Comparison of ENCODE assay signal across 21 mouse cellular contexts in the genomic region with DNA sequence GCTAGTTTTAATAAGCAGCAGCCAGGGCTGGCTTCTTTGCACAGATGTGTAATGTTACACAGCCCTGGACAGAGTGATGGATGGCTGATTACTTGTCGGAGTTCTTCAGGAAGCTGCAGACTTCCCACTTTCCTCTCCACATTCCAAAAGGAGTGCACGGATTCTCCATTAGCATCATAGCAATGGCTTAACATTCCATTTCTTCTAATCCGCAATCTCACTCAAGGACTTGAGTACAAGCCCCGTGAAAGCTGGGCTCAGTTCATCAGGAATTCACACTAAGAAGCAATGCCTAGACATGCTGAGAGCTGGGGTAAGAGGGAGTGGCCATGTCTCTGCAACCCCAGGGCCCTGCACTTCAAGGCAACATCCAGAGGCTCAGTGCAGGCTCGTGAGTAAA.
A peak's percentile ranks its signal among the peaks of the same experiment; 100 is the strongest.
DNase-seq lines count a peak whose midpoint lies in the region; ATAC-seq lines count a peak whose summit lies in the region.
"Had no signal": no experiment of that assay in that cellular context is flagged by ENCODE, and none has a peak within 500 bp of the region (broad histone marks: within the 10 kb centered on the region; RNA-seq: fewer than 3 reads in every experiment).

No protein-coding gene starts in this region.

- 0 out of 2 replicates have a peak overlapping the region, but pooled peaks have one; percentile 7 for H3K4me2 ChIP-seq in heart, embryonic 15.5 days
- H3K4me2 ChIP-seq in midbrain, embryonic 11.5 days = no peak overlapping the region
- no peak overlapping the region for H3K4me2 ChIP-seq in midbrain, embryonic 13.5 days (replicated peaks)
- no peak overlapping the region for H3K4me2 ChIP-seq in forebrain, embryonic 15.5 days (replicated peaks)
- H3K4me2 ChIP-seq: embryonic facial prominence, embryonic 12.5 days; hindbrain, embryonic 12.5 days; neural tube, embryonic 12.5 days had no signal

- no peak overlapping the region for H3K27ac ChIP-seq in heart, embryonic 15.5 days
- no peak overlapping the region for H3K27ac ChIP-seq in midbrain, embryonic 11.5 days (ENCODE audit: low read depth, low read length)
- no peak overlapping the region for H3K27ac ChIP-seq in midbrain, embryonic 13.5 days
- H3K27ac ChIP-seq in forebrain, embryonic 15.5 days (replicated peaks) = no peak overlapping the region
- H3K27ac ChIP-seq: embryonic facial prominence, embryonic 12.5 days; forebrain, embryonic 10.5 days; hindbrain, embryonic 12.5 days; layer of hippocampus, adult 2 months; macrophage; neural tube, embryonic 12.5 days had no signal

- no peaks in the 10 kb centered on the region for H3K9me3 ChIP-seq in heart, embryonic 15.5 days (replicated peaks)
- H3K9me3 ChIP-seq in midbrain, embryonic 11.5 days (ENCODE audit: control insufficient read depth, low read length) = no peaks in the 10 kb centered on the region
- no peaks in the 10 kb centered on the region for H3K9me3 ChIP-seq in midbrain, embryonic 13.5 days
- no peaks in the 10 kb centered on the region for H3K9me3 ChIP-seq in forebrain, embryonic 15.5 days
- H3K9me3 ChIP-seq: embryonic facial prominence, embryonic 12.5 days; forebrain, embryonic 10.5 days; hindbrain, embryonic 12.5 days; neural tube, embryonic 12.5 days had no signal

- H3K36me3 ChIP-seq in heart, embryonic 15.5 days = no peaks in the 10 kb centered on the region
- H3K36me3 ChIP-seq in midbrain, embryonic 11.5 days (ENCODE audit: control insufficient read depth, insufficient read depth, low read length) = no peaks in the 10 kb centered on the region
- H3K36me3 ChIP-seq in midbrain, embryonic 13.5 days = no peaks in the 10 kb centered on the region
- H3K36me3 ChIP-seq in forebrain, embryonic 15.5 days = no peaks in the 10 kb centered on the region
- H3K36me3 ChIP-seq: embryonic facial prominence, embryonic 12.5 days; forebrain, embryonic 10.5 days; hindbrain, embryonic 12.5 days; neural tube, embryonic 12.5 days had no signal

- peaks cover 5% of the 10 kb centered on the region; the same call in 1 of the 2 replicates for H3K4me1 ChIP-seq in heart, embryonic 15.5 days (replicated peaks)
- no peaks in the 10 kb centered on the region; the same call in 1 of the 2 replicates for H3K4me1 ChIP-seq in midbrain, embryonic 11.5 days (ENCODE audit: control insufficient read depth, insufficient read depth, low read length)
- no peaks in the 10 kb centered on the region for H3K4me1 ChIP-seq in midbrain, embryonic 13.5 days (replicated peaks)
- H3K4me1 ChIP-seq in forebrain, embryonic 15.5 days = no peaks in the 10 kb centered on the region
- H3K4me1 ChIP-seq: hindbrain, embryonic 12.5 days; neural tube, embryonic 12.5 days had no signal

- no peak for ATAC-seq in heart, embryonic 15.5 days (replicated peaks; ENCODE audit: insufficient number of reproducible peaks, insufficient read depth, low FRiP score, low read depth)
- no peak for ATAC-seq in midbrain, embryonic 11.5 days (ENCODE audit: low FRiP score)
- no peak for ATAC-seq in midbrain, embryonic 13.5 days
- no peak for ATAC-seq in forebrain, embryonic 15.5 days (replicated peaks)

- H3K9ac ChIP-seq in heart, embryonic 15.5 days = no peak overlapping the region
- H3K9ac ChIP-seq in midbrain, embryonic 11.5 days (ENCODE audit: low read length) = no peak overlapping the region
- H3K9ac ChIP-seq in midbrain, embryonic 13.5 days (replicated peaks) = no peak overlapping the region
- H3K9ac ChIP-seq in forebrain, embryonic 15.5 days (replicated peaks) = no peak overlapping the region
- H3K9ac ChIP-seq: embryonic facial prominence, embryonic 12.5 days; hindbrain, embryonic 12.5 days; neural tube, embryonic 12.5 days had no signal

- DNase-seq in heart, postnatal 14 days = no peak
- peak; percentile 86 for DNase-seq in midbrain, embryonic 11.5 days (ENCODE audit: low spot score, missing footprints)
- DNase-seq in embryo, embryonic 9.5 days (ENCODE audit: extremely low spot score) = peak; percentile 17
- DNase-seq in mesoderm, embryonic 11.5 days (ENCODE audit: low read depth, low spot score) = peak; percentile 63
- no peak for DNase-seq in T-cell, adult 2 months (ENCODE audit: low spot score)
- DNase-seq: adrenal gland, postnatal 25 days; cerebellum, adult 8-10 months; heart, adult 18-20 months; kidney, adult 2 months; liver; lung, adult 18-20 months; thymus, adult 18-20 months had no signal

- intact Hi-C loops in heart, postnatal 14 days (cut with DNase I) = no loop called here

- WGBS in heart, embryonic 15.5 days = 16% methylated on average over 5 of the region's 5 CpGs
- 9% methylated on average over 5 of the region's 5 CpGs for WGBS in midbrain, embryonic 11.5 days
- 11% methylated on average over 5 of the region's 5 CpGs for WGBS in midbrain, embryonic 13.5 days
- WGBS in forebrain, embryonic 15.5 days = 13% methylated on average over 5 of the region's 5 CpGs

- H3K4me3 ChIP-seq in heart, embryonic 15.5 days = no peak overlapping the region
- H3K4me3 ChIP-seq in midbrain, embryonic 11.5 days (ENCODE audit: low read depth, low read length) = no peak overlapping the region
- H3K4me3 ChIP-seq in midbrain, embryonic 13.5 days (replicated peaks) = no peak overlapping the region
- no peak overlapping the region for H3K4me3 ChIP-seq in forebrain, embryonic 15.5 days
- H3K4me3 ChIP-seq: embryonic facial prominence, embryonic 12.5 days; forebrain, embryonic 10.5 days; hindbrain, embryonic 12.5 days; layer of hippocampus, adult 2 months; neural tube, embryonic 12.5 days had no signal

- no peaks in the 10 kb centered on the region for H3K27me3 ChIP-seq in heart, embryonic 15.5 days
- H3K27me3 ChIP-seq in midbrain, embryonic 11.5 days (ENCODE audit: control insufficient read depth, insufficient read depth, low read length) = no peaks in the 10 kb centered on the region
- no peaks in the 10 kb centered on the region for H3K27me3 ChIP-seq in midbrain, embryonic 13.5 days
- H3K27me3 ChIP-seq in forebrain, embryonic 15.5 days = no peaks in the 10 kb centered on the region
- H3K27me3 ChIP-seq: embryonic facial prominence, embryonic 12.5 days; hindbrain, embryonic 12.5 days; neural tube, embryonic 12.5 days had no signal

Comparison
In these comparisons a context has a peak if more than half of its experiments do, and no peak if none do; other contexts are left out.
1. DNase-seq: peak in midbrain, embryonic 11.5 days (single experiment), embryo, embryonic 9.5 days (single experiment) and mesoderm, embryonic 11.5 days (single experiment); none in heart, postnatal 14 days (0 of 2) and T-cell, adult 2 months (single experiment).